Mouse (Mus musculus): ENCODE measurements around the gene Ccm2l.

- no peak for TF ChIP-seq MEF2A (IDR thresholded peaks at IDR 0.05; ENCODE audit: extremely low read depth, insufficient replicate concordance, low read depth, low read length, poor library complexity, severe bottlenecking)
- no peak for TF ChIP-seq E2F4 (IDR thresholded peaks at IDR 0.05; ENCODE audit: borderline replicate concordance, low read depth, low read length)
- TF ChIP-seq EP300 (IDR thresholded peaks at IDR 0.05; ENCODE audit: low read depth in 1 of 2, low read length in 2 of 2) = no peak
- TF ChIP-seq CHD1 (IDR thresholded peaks at IDR 0.05; ENCODE audit: low read depth, low read length) = no peak
- no peak for TF ChIP-seq HCFC1 (IDR thresholded peaks at IDR 0.05; ENCODE audit: low read depth, low read length)
Observed at GRCm38 (mm10) chr2:153086166-153086565, 20.4 kb downstream of the Ccm2l start.
